ENCODE assay signal across 9 mouse cellular contexts in the genomic region with DNA sequence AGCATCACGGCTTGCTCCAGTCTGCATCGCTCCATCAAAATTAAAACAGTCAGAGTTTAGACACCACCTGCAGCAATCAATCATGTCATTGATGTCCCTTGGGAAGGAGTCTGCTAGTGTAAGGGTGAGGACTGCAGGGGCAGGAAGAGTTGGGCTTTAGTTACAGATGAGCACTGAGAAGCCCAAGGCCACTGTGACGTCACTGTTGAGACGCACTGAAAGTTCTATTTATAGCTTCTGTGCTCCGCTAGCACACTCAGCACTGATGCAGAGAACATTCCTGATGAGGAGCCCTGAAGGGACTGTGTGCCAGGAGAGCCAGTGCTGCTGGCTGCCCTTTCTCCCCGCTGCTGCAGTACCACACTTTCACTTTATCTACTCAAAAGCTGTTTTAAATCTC. TPM values are rescaled to one million over a fixed set of nuclear protein-coding genes. Genes with fewer than 3 reads are reported as not detected.
DNase-seq lines count a peak whose midpoint lies in the region; ATAC-seq and TF ChIP-seq lines count a peak whose summit lies in the region.
"Had no signal": no experiment of that assay in that cellular context is flagged by ENCODE, and none has a peak within 500 bp of the region (broad histone marks: within the 10 kb centered on the region; RNA-seq: fewer than 3 reads in every experiment).

No protein-coding gene starts in this region.

- no peak for TF ChIP-seq EP300 in CH12.LX (IDR thresholded peaks at IDR 0.05; ENCODE audit: low read length)

- TF ChIP-seq POLR2A in CH12.LX (IDR thresholded peaks at IDR 0.05; ENCODE audit: low read depth, low read length): no peak

- peaks cover 34 to 64% of the 10 kb centered on the region in 2 experiments for H3K36me3 ChIP-seq in CH12.LX (replicated peaks in 1 of 2; ENCODE audit: control insufficient read depth in 1 of 2, insufficient read depth in 1 of 2, low read length in 1 of 2)
- peaks cover 9% of the 10 kb centered on the region; the same call in 1 of the 2 replicates for H3K36me3 ChIP-seq in hindbrain, postnatal 0 days (ENCODE audit: insufficient read depth, low read length)
- H3K36me3 ChIP-seq in liver, embryonic 12.5 days: peaks cover 84% of the 10 kb centered on the region
- no peaks in the 10 kb centered on the region for H3K36me3 ChIP-seq in midbrain, embryonic 11.5 days (ENCODE audit: control insufficient read depth, insufficient read depth, low read length)

- H3K27me3 ChIP-seq in CH12.LX (replicated peaks): no peaks in the 10 kb centered on the region
- no peaks in the 10 kb centered on the region for H3K27me3 ChIP-seq in hindbrain, postnatal 0 days (ENCODE audit: insufficient read depth, low read length)
- no peaks in the 10 kb centered on the region for H3K27me3 ChIP-seq in liver, embryonic 12.5 days (replicated peaks)
- H3K27me3 ChIP-seq in midbrain, embryonic 11.5 days (ENCODE audit: control insufficient read depth, insufficient read depth, low read length): no peaks in the 10 kb centered on the region

- no peak for TF ChIP-seq RAD21 in CH12.LX (IDR thresholded peaks at IDR 0.05; ENCODE audit: low read depth, low read length)

- dilution Hi-C loops in CH12.LX (cut with MboI; ENCODE audit: extremely low pct_ligation_motif_present, extremely low pct_unique_long_range_greater_than_20kb, low sequenced_read_pairs): no loop called here

- in situ Hi-C loops in CH12.LX (cut with MboI; ENCODE audit: low pct_ligation_motif_present, low pct_unique_long_range_greater_than_20kb, low sequenced_read_pairs): no loop called here

- H3K9me3 ChIP-seq in CH12.LX (replicated peaks; ENCODE audit: low read length): no peaks in the 10 kb centered on the region
- no peaks in the 10 kb centered on the region for H3K9me3 ChIP-seq in hindbrain, postnatal 0 days (ENCODE audit: low read length)
- no peaks in the 10 kb centered on the region for H3K9me3 ChIP-seq in liver, embryonic 12.5 days (replicated peaks)
- H3K9me3 ChIP-seq in midbrain, embryonic 11.5 days (ENCODE audit: control insufficient read depth, low read length): no peaks in the 10 kb centered on the region

- H3K4me1 ChIP-seq in CH12.LX (ENCODE audit: control insufficient read depth in 1 of 2, insufficient read depth in 2 of 2): peaks cover 7 to 26% of the 10 kb centered on the region in 2 experiments
- H3K4me1 ChIP-seq in hindbrain, postnatal 0 days (ENCODE audit: insufficient read depth, low read length): no peaks in the 10 kb centered on the region
- no peaks in the 10 kb centered on the region for H3K4me1 ChIP-seq in liver, embryonic 12.5 days
- no peaks in the 10 kb centered on the region for H3K4me1 ChIP-seq in midbrain, embryonic 11.5 days (ENCODE audit: control insufficient read depth, insufficient read depth, low read length)

- H3K79me2 ChIP-seq in CH12.LX (replicated peaks; ENCODE audit: control insufficient read depth, extremely low read depth, insufficient read depth, poor library complexity, severe bottlenecking): no peaks in the 10 kb centered on the region

- ATAC-seq in hindbrain, postnatal 0 days: peak; percentile 68
- ATAC-seq in liver, embryonic 12.5 days: no peak
- no peak for ATAC-seq in midbrain, embryonic 11.5 days (ENCODE audit: low FRiP score)

- peak; percentile 95 for DNase-seq in heart, adult 11 months
- no peak for DNase-seq in heart, postnatal 25 days (ENCODE audit: low spot score)
- DNase-seq in CH12.LX (ENCODE audit: extremely low read depth): peak; percentile 52
- DNase-seq in forelimb bud, embryonic 11.5 days (ENCODE audit: low read depth, low spot score): peak; percentile 26
- peak; percentile 43 for DNase-seq in hindbrain, postnatal 0 days (ENCODE audit: low spot score)
- DNase-seq in urinary bladder, adult 18-20 months (ENCODE audit: low spot score in 2 of 2): no peak
- no peak for DNase-seq in midbrain, embryonic 11.5 days (ENCODE audit: low spot score, missing footprints)

- 44% methylated on average over 6 of the region's 6 CpGs for WGBS in hindbrain, postnatal 0 days
- WGBS in liver, embryonic 12.5 days (ENCODE audit: insufficient replicate concordance): 71% methylated on average over 6 of the region's 6 CpGs
- 86% methylated on average over 6 of the region's 6 CpGs for WGBS in midbrain, embryonic 11.5 days

- no peak for TF ChIP-seq CTCF in CH12.LX (conservative IDR thresholded peaks at IDR 0.05 in 1 of 2, IDR thresholded peaks at IDR 0.05 in 1 of 2; ENCODE audit: low read depth in 2 of 2, low read length in 2 of 2)
- no peak for TF ChIP-seq CTCF in hindbrain, postnatal 0 days (IDR thresholded peaks at IDR 0.05; ENCODE audit: low read depth)

- no peak overlapping the region for H3K4me3 ChIP-seq in CH12.LX (replicated peaks in 1 of 3; ENCODE audit: low read depth in 2 of 3, low read length in 2 of 3, poor library complexity in 1 of 3)
- no peak overlapping the region for H3K4me3 ChIP-seq in hindbrain, postnatal 0 days (ENCODE audit: low read length)
- H3K4me3 ChIP-seq in liver, embryonic 12.5 days: no peak overlapping the region
- H3K4me3 ChIP-seq in midbrain, embryonic 11.5 days (ENCODE audit: low read depth, low read length): no peak overlapping the region

- H3K9ac ChIP-seq in CH12.LX (ENCODE audit: insufficient read depth, low read depth): no peak overlapping the region
- H3K9ac ChIP-seq in hindbrain, postnatal 0 days (replicated peaks; ENCODE audit: low read length): no peak overlapping the region
- H3K9ac ChIP-seq in liver, embryonic 12.5 days: no peak overlapping the region
- H3K9ac ChIP-seq in midbrain, embryonic 11.5 days (ENCODE audit: low read length): no peak overlapping the region
- H3K9ac ChIP-seq: liver, embryonic 14.5 days had no signal

- intact Hi-C loops in heart, postnatal 25 days (cut with DNase I): no loop called here

- H3K27ac ChIP-seq in CH12.LX (ENCODE audit: insufficient read depth, low read depth): no peak overlapping the region
- H3K27ac ChIP-seq in hindbrain, postnatal 0 days: no peak overlapping the region
- H3K27ac ChIP-seq in liver, embryonic 12.5 days: no peak overlapping the region
- H3K27ac ChIP-seq in midbrain, embryonic 11.5 days (ENCODE audit: low read depth, low read length): no peak overlapping the region
- H3K27ac ChIP-seq: liver, embryonic 14.5 days had no signal

- no peak overlapping the region for H3K4me2 ChIP-seq in CH12.LX (ENCODE audit: insufficient read depth, low read depth, poor library complexity, severe bottlenecking)
- H3K4me2 ChIP-seq in hindbrain, postnatal 0 days (ENCODE audit: low read depth, low read length): no peak overlapping the region
- no peak overlapping the region for H3K4me2 ChIP-seq in liver, embryonic 12.5 days
- no peak overlapping the region for H3K4me2 ChIP-seq in midbrain, embryonic 11.5 days

TF ChIP-seq in CH12.LX, 34 proteins besides CTCF, POLR2A, EP300 and RAD21:
- TF ChIP-seq ZKSCAN1 (IDR thresholded peaks at IDR 0.05; ENCODE audit: borderline replicate concordance, low read depth, low read length) (no peak), SIN3A (IDR thresholded peaks at IDR 0.05; ENCODE audit: low read length) (no peak), MEF2A (IDR thresholded peaks at IDR 0.05; ENCODE audit: borderline replicate concordance, low read depth, low read length) (peak; percentile 85), ZC3H11A (IDR thresholded peaks at IDR 0.05; ENCODE audit: low read depth, low read length) (no peak), ETS1 (conservative IDR thresholded peaks at IDR 0.05; ENCODE audit: low read depth, low read length) (peak; percentile 12; the same call in 1 of the 2 replicates)

RNA-seq across cellular contexts. Expression of a gene that starts 49.6 kb away (rescaled TPM):
- 10 to 100 TPM; 88.5 to 94.6 TPM for total RNA-seq in heart, postnatal 25 days (2021)
- total RNA-seq in CH12.LX (2012; rRNA removed): 65.4 and 83.5 TPM in 2 replicates
- total RNA-seq in CH12.LX (2014; rRNA removed): 124 and 146 TPM in 2 replicates
- polyA plus RNA-seq in CH12.LX (2012; ENCODE audit: insufficient read length, low read depth): 113 and 117 TPM in 2 replicates
- 41.6 and 48.4 TPM in 2 replicates for total RNA-seq in hindbrain, postnatal 0 days (2014; rRNA removed)
- 64.9 and 68.7 TPM in 2 replicates for polyA plus RNA-seq in hindbrain, postnatal 0 days (2015; fragmentation: Nextera tagmentation; extraction: Ambion mirVana)
- polyA plus RNA-seq in liver, embryonic 12.5 days (2016; fragmentation: Nextera tagmentation; extraction: Ambion mirVana): 114 and 115 TPM in 2 replicates
- 70.1 and 73.4 TPM in 2 replicates for polyA plus RNA-seq in midbrain, embryonic 11.5 days (2014; fragmentation: Nextera tagmentation; extraction: Ambion mirVana)

Comparison
In these comparisons a context has a peak if more than half of its experiments do, and no peak if none do; other contexts are left out.
1. DNase-seq: peak in heart, adult 11 months (single experiment), CH12.LX (single experiment), forelimb bud, embryonic 11.5 days (single experiment) and hindbrain, postnatal 0 days (single experiment); none in heart, postnatal 25 days (single experiment), urinary bladder, adult 18-20 months (0 of 2) and midbrain, embryonic 11.5 days (single experiment).